Mouse (Mus musculus): Measurements from ENCODE around the gene Pgm2. TPM values are rescaled to one million over a fixed set of nuclear protein-coding genes. Genes with fewer than 3 reads are reported as not detected.

Gene Pgm2
- total and polyA plus RNA-seq, 2 experiments from 2014 or later, result 12.9 to 17.1 TPM

DNA sequence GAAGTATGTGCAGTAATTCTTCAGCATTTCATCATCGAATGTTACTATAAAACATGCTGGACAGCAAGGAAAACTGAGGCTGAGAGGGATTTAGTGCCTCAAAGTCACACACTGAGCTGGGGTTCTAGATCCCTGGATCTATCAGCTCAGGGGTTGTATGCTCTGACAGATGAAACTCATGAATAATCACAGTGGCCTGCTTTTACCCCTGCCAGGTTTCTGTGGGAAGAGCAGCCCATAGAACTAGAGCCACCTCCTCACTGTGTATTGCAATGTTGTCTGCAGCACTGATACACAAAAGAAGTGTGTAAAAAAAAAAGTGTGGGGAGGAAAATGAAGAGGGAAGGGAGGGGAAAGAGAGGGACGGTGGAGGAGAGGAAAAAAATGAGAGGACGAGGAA is 28.3 kb upstream of the Pgm2 start:
- Histone ChIP-seq H3K9ac (no peak overlapping the region), H3K4me1 (ENCODE audit: insufficient read depth) (no peaks in the 10 kb centered on the region), H3K27ac (ENCODE audit: low read depth, low read length) (no peak overlapping the region), H3K36me3 (ENCODE audit: insufficient read depth) (no peaks in the 10 kb centered on the region), H3K9me3 (ENCODE audit: low read length) (no peaks in the 10 kb centered on the region), H3K27me3 (ENCODE audit: insufficient read depth, low read length) (no peaks in the 10 kb centered on the region), H3K4me2 (ENCODE audit: low read depth) (no peak overlapping the region), H3K4me3 (ENCODE audit: low read depth, low read length) (no peak overlapping the region)
- no peak; the same call in 1 of the 2 replicates for ATAC-seq
- no peak for DNase-seq
- no peak for TF ChIP-seq CTCF (IDR thresholded peaks at IDR 0.05; ENCODE audit: low read depth)
- WGBS, result 78% methylated on average over 3 of the region's 3 CpGs

GRCm38 (mm10) chr5:64065497-64066046 is 27.2 kb upstream of the Pgm2 start:
- no peak overlapping the region for H3K9ac ChIP-seq
- no peaks in the 10 kb centered on the region for H3K27me3 ChIP-seq (ENCODE audit: insufficient read depth, low read length)
- H3K36me3 ChIP-seq (ENCODE audit: insufficient read depth), result no peaks in the 10 kb centered on the region
- H3K4me3 ChIP-seq (ENCODE audit: low read depth, low read length), result no peak overlapping the region
- ATAC-seq, result no peak
- H3K27ac ChIP-seq (ENCODE audit: low read depth, low read length), result no peak overlapping the region
- no peaks in the 10 kb centered on the region for H3K9me3 ChIP-seq (ENCODE audit: low read length)
- WGBS, result 86% methylated on average over 6 of the region's 6 CpGs
- H3K4me1 ChIP-seq (ENCODE audit: insufficient read depth), result no peaks in the 10 kb centered on the region
- no peak overlapping the region for H3K4me2 ChIP-seq (ENCODE audit: low read depth)
- no peak for TF ChIP-seq CTCF (IDR thresholded peaks at IDR 0.05; ENCODE audit: low read depth)
- DNase-seq, result no peak

DNA sequence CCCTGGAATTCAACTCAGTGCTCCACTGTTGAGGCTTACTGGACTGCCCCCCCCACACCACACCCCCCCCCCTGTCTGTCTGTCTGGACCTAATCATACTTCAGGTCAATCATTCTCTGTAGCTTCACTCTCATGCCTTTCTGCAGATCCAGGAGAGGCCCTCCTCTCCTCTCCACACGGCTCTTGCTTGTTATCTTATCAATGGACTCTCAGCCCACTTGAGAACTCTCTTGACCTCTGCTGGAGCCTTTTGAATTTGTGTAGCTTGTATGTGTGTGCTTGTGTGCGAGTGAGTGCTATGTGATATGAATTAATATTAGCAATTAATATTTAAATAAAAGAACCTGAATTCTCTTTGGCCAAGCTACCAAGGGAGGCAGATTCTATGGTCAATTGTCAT is 26.6 kb upstream of the Pgm2 start:
- no peak overlapping the region for H3K4me3 ChIP-seq (ENCODE audit: low read depth, low read length)
- WGBS, result 57% methylated on average over 2 of the region's 2 CpGs
- no peak for DNase-seq

GRCm38 (mm10) chr5:64067576-64067975 is 25.2 kb upstream of the Pgm2 start:
- H3K27me3 ChIP-seq (ENCODE audit: insufficient read depth, low read length), result no peaks in the 10 kb centered on the region
- H3K27ac ChIP-seq (ENCODE audit: low read depth, low read length), result no peak overlapping the region
- no peak for ATAC-seq
- H3K4me2 ChIP-seq (ENCODE audit: low read depth), result no peak overlapping the region
- no peak for DNase-seq
- no peaks in the 10 kb centered on the region for H3K36me3 ChIP-seq (ENCODE audit: insufficient read depth)
- no peak overlapping the region for H3K4me3 ChIP-seq (ENCODE audit: low read depth, low read length)
- WGBS, result 90% methylated on average over 2 of the region's 2 CpGs
- H3K4me1 ChIP-seq (ENCODE audit: insufficient read depth), result no peaks in the 10 kb centered on the region
- no peaks in the 10 kb centered on the region for H3K9me3 ChIP-seq (ENCODE audit: low read length)
- TF ChIP-seq CTCF (IDR thresholded peaks at IDR 0.05; ENCODE audit: low read depth), result no peak
- no peak overlapping the region for H3K9ac ChIP-seq

More for the DNA sequence above, 26.6 kb upstream of the Pgm2 start:
- TF ChIP-seq CTCF (IDR thresholded peaks at IDR 0.05; ENCODE audit: low read depth), result no peak
- Histone ChIP-seq H3K4me1 (ENCODE audit: insufficient read depth) (no peaks in the 10 kb centered on the region), H3K27me3 (ENCODE audit: insufficient read depth, low read length) (no peaks in the 10 kb centered on the region), H3K9ac (no peak overlapping the region), H3K9me3 (ENCODE audit: low read length) (no peaks in the 10 kb centered on the region), H3K4me2 (ENCODE audit: low read depth) (no peak overlapping the region), H3K36me3 (ENCODE audit: insufficient read depth) (no peaks in the 10 kb centered on the region), H3K27ac (ENCODE audit: low read depth, low read length) (no peak overlapping the region)
- no peak for ATAC-seq

GRCm38 (mm10) chr5:64070081-64070673 is 22.6 kb upstream of the Pgm2 start:
- Histone ChIP-seq H3K27me3 (ENCODE audit: insufficient read depth, low read length) (no peaks in the 10 kb centered on the region), H3K9ac (no peak overlapping the region), H3K4me3 (ENCODE audit: low read depth, low read length) (no peak overlapping the region), H3K36me3 (ENCODE audit: insufficient read depth) (no peaks in the 10 kb centered on the region), H3K27ac (ENCODE audit: low read depth, low read length) (no peak overlapping the region), H3K4me2 (ENCODE audit: low read depth) (no peak overlapping the region), H3K4me1 (ENCODE audit: insufficient read depth) (no peaks in the 10 kb centered on the region), H3K9me3 (ENCODE audit: low read length) (no peaks in the 10 kb centered on the region)
- TF ChIP-seq CTCF (IDR thresholded peaks at IDR 0.05; ENCODE audit: low read depth), result peak; percentile 85
- peak; percentile 39 for DNase-seq
- peak; percentile 61 for ATAC-seq
- WGBS, result 36% methylated on average over 4 of the region's 4 CpGs

GRCm38 (mm10) chr5:64070742-64071476 is 21.8 kb upstream of the Pgm2 start:
- 51% methylated on average over 2 of the region's 2 CpGs for WGBS
- ATAC-seq, result no peak

GRCm38 (mm10) chr5:64074455-64074854 is 18.3 kb upstream of the Pgm2 start:
- no peak for TF ChIP-seq CTCF (IDR thresholded peaks at IDR 0.05; ENCODE audit: low read depth)
- Histone ChIP-seq H3K36me3 (ENCODE audit: insufficient read depth) (no peaks in the 10 kb centered on the region), H3K4me3 (ENCODE audit: low read depth, low read length) (no peak overlapping the region), H3K4me1 (ENCODE audit: insufficient read depth) (no peaks in the 10 kb centered on the region), H3K4me2 (ENCODE audit: low read depth) (no peak overlapping the region), H3K27ac (ENCODE audit: low read depth, low read length) (no peak overlapping the region), H3K9me3 (ENCODE audit: low read length) (no peaks in the 10 kb centered on the region), H3K9ac (no peak overlapping the region), H3K27me3 (ENCODE audit: insufficient read depth, low read length) (no peaks in the 10 kb centered on the region)
- no peak for DNase-seq
- WGBS, result 91% methylated on average over 3 of the region's 3 CpGs
- no peak for ATAC-seq

More at GRCm38 (mm10) chr5:64070742-64071476, 21.8 kb upstream of the Pgm2 start:
- H3K4me2 ChIP-seq (ENCODE audit: low read depth), result no peak overlapping the region
- no peaks in the 10 kb centered on the region for H3K27me3 ChIP-seq (ENCODE audit: insufficient read depth, low read length)
- no peaks in the 10 kb centered on the region for H3K9me3 ChIP-seq (ENCODE audit: low read length)
- no peak overlapping the region for H3K9ac ChIP-seq
- no peaks in the 10 kb centered on the region for H3K4me1 ChIP-seq (ENCODE audit: insufficient read depth)
- DNase-seq, result no peak
- no peak overlapping the region for H3K4me3 ChIP-seq (ENCODE audit: low read depth, low read length)
- TF ChIP-seq CTCF (IDR thresholded peaks at IDR 0.05; ENCODE audit: low read depth), result no peak
- H3K27ac ChIP-seq (ENCODE audit: low read depth, low read length), result no peak overlapping the region
- H3K36me3 ChIP-seq (ENCODE audit: insufficient read depth), result no peaks in the 10 kb centered on the region
